Mouse (Mus musculus) hindbrain, embryonic 15.5 days (tissue): ENCODE results near the gene Vmn1r137. TPM values are rescaled to one million over a fixed set of nuclear protein-coding genes. Genes with fewer than 3 reads are reported as not detected.
"Not testable (repeated sequence)": the region's sequence is repeated elsewhere in the genome, so short reads cannot be mapped to it uniquely, and the experiment has no call there.

ENCODE experiments used
- ATAC-seq: fragments of 200-750 bp; cut with Nextera tagmentation; 2 replicates; pipeline ENCODE4 v1.8.0; 2017; ENCODE audit warnings: low read depth, moderate number of reproducible peaks, moderate TSS enrichment; ENCODE audit not compliant: low FRiP score
- H3K27ac ChIP-seq: fragments of 300-500 bp; sonication (generic); replicated peaks from 2 replicates; pipeline ENCODE4 v1.5.1; 2015; ENCODE audit warnings: mild to moderate bottlenecking, inconsistent platforms
- H3K27me3 ChIP-seq: fragments of 300-500 bp; sonication (generic); 2 replicates; pipeline ENCODE4 v1.6.1; 2015; ENCODE audit warnings: control low read depth, inconsistent platforms
- H3K36me3 ChIP-seq: fragments of 300-500 bp; sonication (generic); 2 replicates; pipeline ENCODE4 v1.6.1; 2015; ENCODE audit warnings: control low read depth, inconsistent platforms
- H3K4me1 ChIP-seq: fragments of 300-500 bp; sonication (generic); replicated peaks from 2 replicates; pipeline ENCODE4 v1.6.1; 2015; ENCODE audit warnings: control low read depth, inconsistent platforms
- H3K4me2 ChIP-seq: fragments of 300-500 bp; sonication (generic); 2 replicates; pipeline ENCODE4 v1.6.1; 2015; ENCODE audit warnings: moderate library complexity, mild to moderate bottlenecking, inconsistent platforms
- H3K4me3 ChIP-seq: fragments of 300-500 bp; sonication (generic); 2 replicates; pipeline ENCODE4 v1.5.1; 2015; ENCODE audit warnings: mild to moderate bottlenecking, inconsistent platforms
- H3K9ac ChIP-seq: fragments of 300-500 bp; sonication (generic); 2 replicates; pipeline ENCODE4 v1.6.1; 2015; ENCODE audit warnings: inconsistent platforms
- H3K9me3 ChIP-seq: fragments of 300-500 bp; sonication (generic); 2 replicates; pipeline ENCODE4 v1.6.1; 2016; ENCODE audit warnings: control low read depth, inconsistent platforms
- WGBS: fragments of 180-500 bp; shearing (Covaris S2); methylation state at CpG from one replicate; pipeline ENCODE4 v1.1.7; 2015; 5-methylcytosine and 5-hydroxymethylcytosine counted together
- polyA plus RNA-seq: library from polyadenylated mRNA; unstranded; fragments of >200 nt; fragmentation: Nextera tagmentation; extraction: Ambion mirVana; gene quantifications from 2 replicates; pipeline ENCODE4 v1.2.1, GENCODE M21; 2015

The Vmn1r137 gene
- polyA plus RNA-seq: not detected in 2 replicates

GRCm38 (mm10) chr7:21994287-21994686, at the start of gene Vmn1r137:
TSS of gene Vmn1r137 (plus strand) at chr7:21994587.
- H3K4me2 ChIP-seq, H3K9me3 ChIP-seq, H3K4me3 ChIP-seq, H3K36me3 ChIP-seq, H3K4me1 ChIP-seq, H3K27me3 ChIP-seq, ATAC-seq, H3K9ac ChIP-seq, H3K27ac ChIP-seq: not testable (repeated sequence)
- no CpG with 5 or more reads among the region's 3 CpGs for WGBS

- no CpG with 5 or more reads among the region's 2 CpGs for WGBS
- not testable (repeated sequence) for H3K27me3 ChIP-seq, H3K4me3 ChIP-seq, H3K9me3 ChIP-seq, H3K4me2 ChIP-seq, H3K4me1 ChIP-seq, ATAC-seq, H3K9ac ChIP-seq, H3K27ac ChIP-seq, H3K36me3 ChIP-seq
Measured at GRCm38 (mm10) chr7:22028797-22029196, 34.4 kb downstream of the Vmn1r137 start, which contains the start of gene Vmn1r138. TSS of gene Vmn1r138 (minus strand) at chr7:22028897.

Other genes with a start within 250 kb of the Vmn1r137 start
- not detected in 2 replicates for gene Gm4175, start 233.1 kb upstream of the Vmn1r137 start, polyA plus RNA-seq
- gene Gm4177, start 197.9 kb upstream of the Vmn1r137 start, polyA plus RNA-seq: not detected in 2 replicates
- not detected in 2 replicates for gene Vmn1r135, start 162.2 kb upstream of the Vmn1r137 start, polyA plus RNA-seq
- not detected in 2 replicates for gene Gm5725, start 150.3 kb upstream of the Vmn1r137 start, polyA plus RNA-seq
- not detected in 2 replicates for gene Gm5891, start 73.3 kb upstream of the Vmn1r137 start, polyA plus RNA-seq
- not detected in 2 replicates for gene Vmn1r138, start 34.3 kb downstream of the Vmn1r137 start, polyA plus RNA-seq
- not detected in 2 replicates for gene Gm6176, start 61.7 kb downstream of the Vmn1r137 start, polyA plus RNA-seq
- not detected in 2 replicates for gene Vmn1r139, start 74.5 kb downstream of the Vmn1r137 start, polyA plus RNA-seq
- gene Gm16451, start 123.7 kb downstream of the Vmn1r137 start, polyA plus RNA-seq: not detected in 2 replicates
- gene Gm10666, start 140.2 kb downstream of the Vmn1r137 start, polyA plus RNA-seq: not detected in 2 replicates
- not detected in 2 replicates for gene Vmn1r142, start 169.4 kb downstream of the Vmn1r137 start, polyA plus RNA-seq
- gene Vmn1r143, start 194.8 kb downstream of the Vmn1r137 start, polyA plus RNA-seq: not detected in 2 replicates
- not detected in 2 replicates for gene Gm8653, start 206.7 kb downstream of the Vmn1r137 start, polyA plus RNA-seq
- not detected in 2 replicates for gene Gm8453, start 234.9 kb downstream of the Vmn1r137 start, polyA plus RNA-seq